Mouse (Mus musculus): ENCODE results near the gene Ube2u. TPM values are rescaled to one million over a fixed set of nuclear protein-coding genes. Genes with fewer than 3 reads are reported as not detected.
"Not testable (repeated sequence)": the region's sequence is repeated elsewhere in the genome, so short reads cannot be mapped to it uniquely, and the experiment has no call there.

The Ube2u gene
- total RNA-seq (2021), result under 1 TPM in 1 of 2 experiments, not detected in 1; 0.39 TPM
- long read RNA-seq, partial matches to known transcripts, result 0 of 1 reads
- long read RNA-seq, other reads (novel, unspliced or antisense), result 1 of 1 reads

DNA sequence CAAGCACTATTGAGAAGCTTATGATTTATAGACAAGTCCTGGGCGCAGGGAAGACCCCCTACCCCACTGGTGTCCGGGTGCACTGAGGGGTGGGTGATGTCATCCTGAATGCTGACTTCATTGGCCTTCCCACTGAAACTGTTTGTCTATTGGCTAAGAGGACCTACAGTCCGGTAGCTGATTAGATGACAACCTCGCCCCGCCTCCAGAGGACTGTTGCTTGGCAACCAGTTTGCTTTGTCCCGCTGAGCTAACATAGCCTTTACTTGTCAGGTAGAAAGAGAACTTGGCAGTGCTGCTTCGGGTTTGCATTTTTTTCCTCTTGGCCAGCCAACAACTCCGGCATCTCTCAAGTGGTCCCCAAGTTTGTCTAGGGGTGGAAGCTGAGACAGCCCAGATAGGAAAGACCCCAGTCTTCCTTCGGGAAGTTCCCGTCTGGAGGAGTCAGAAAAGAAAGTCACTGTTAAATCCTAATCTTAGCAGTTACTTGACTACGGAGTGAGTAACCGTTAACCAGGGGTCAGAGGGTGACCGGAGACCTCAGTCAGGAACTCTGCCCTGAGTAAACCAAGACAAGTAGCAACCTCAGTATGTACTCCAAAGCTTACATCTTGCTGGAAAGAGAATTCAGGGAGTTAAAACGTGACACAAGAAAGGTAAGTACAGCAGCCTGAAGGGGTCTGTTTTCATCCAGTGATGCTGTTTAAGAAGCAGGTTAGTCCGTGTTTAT lies at the start of gene Ube2u:
Gene Ube2u, plus strand, starts transcription at position 258 of the 730 bp plus-strand sequence.
- DNase-seq (ENCODE audit: low spot score in 2 of 2), result peak; percentile 33 to 41

DNA sequence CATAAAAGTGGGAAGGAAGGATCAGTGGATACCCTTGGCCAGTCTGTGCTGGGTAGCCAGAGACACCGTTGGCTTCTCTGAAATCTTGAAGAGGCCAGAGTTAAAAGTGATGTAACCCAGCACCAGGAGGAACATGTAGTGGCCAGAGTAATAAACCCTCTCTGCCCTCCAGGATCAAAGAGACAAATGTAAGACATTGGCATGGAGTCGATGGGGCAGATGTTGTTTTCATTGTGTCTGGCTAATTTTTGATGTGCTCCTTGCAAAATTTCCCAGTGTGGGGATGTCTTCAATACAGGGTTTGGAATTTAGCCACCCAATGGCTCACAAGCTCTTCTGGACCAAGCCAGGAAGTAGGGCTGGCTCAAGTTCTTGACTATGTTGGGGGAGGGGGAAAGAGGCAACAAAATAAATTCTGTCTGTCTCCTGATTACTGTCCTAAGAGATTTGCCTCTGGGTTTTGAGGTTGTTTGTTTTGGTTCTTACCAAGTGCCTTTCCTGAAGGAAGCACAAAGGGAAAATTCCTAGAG lies 49.2 kb upstream of the Ube2u start:
- no peak for DNase-seq (ENCODE audit: low spot score in 2 of 2)

DNA sequence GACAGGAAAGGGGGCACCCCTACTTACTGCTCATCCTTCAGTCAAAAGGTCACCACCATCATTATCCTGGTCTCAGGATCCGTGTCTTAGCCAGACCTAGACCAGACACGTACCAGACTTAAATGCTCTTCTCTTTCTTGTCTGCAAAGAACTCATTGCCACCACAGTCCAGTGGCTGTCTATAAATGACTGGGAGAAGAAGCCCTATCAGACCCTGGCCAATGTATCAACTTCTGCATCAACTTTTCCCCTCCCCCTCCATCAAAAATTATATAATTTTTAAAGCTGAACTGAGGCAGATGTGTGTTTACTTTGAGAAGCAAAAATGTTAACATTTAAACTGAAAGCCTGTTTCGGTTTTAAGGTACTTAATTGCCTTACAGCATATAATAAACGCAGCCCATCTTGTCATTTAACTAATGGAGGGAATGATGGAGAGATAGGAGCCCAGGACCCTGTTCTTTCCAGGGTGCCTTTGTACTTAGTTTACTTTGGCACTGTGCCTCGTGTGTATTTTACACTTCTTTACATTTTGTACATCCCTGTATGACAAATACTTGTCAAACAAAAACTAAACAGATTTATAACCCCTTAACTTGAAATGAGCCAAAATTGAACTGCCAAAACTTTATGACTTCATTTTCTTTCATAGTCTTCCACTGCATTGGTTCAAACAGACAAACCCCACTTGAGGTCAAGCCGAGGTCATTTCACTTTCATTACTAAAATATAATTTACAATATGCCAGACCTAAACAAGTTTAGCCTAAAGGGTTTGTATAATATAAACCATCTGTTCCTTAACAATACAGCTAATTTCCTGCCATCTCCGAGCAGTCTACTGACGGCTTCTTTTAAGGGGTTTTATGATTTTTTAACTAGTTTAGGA lies 43.1 kb upstream of the Ube2u start:
- DNase-seq (ENCODE audit: low spot score in 2 of 2), result no peak

DNA sequence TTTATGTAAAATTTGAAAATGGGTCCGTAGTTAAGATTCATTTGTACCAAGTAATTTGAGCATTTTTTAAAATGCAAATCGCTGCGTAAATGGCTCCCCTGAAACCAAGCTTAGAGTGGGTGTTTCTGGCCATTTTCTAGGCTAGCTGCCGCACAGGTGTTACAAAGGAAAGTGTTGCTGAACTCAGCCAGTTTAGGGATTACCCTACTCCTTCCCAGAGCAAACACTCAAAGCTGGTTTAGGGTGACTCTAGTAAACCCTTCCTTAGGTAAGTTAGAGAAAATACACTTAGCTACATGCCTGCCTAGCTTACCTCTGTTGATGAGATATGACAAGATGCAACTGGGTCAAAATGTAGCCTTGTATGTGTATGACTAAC lies 42.5 kb upstream of the Ube2u start:
- DNase-seq (ENCODE audit: low spot score in 2 of 2), result no peak

DNA sequence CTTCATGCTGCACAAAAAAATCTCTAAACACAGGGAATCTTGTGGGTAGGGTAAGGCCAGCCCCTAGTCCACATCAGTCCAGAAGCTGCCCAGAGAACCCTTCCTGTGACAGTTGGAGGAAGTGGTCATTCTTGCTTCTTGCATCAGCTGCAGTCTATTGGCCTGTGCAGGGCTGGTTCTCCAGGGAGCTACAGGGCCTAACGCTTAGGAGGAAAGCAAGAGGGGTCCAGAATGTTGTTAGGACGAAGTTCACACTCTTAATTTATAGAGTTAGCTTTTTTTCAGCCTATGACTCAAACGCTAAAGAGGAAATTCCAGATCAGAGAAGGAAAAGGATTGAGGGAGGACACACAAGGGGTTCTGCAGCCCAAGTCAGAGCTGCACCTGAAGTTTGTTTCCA lies 31.8 kb upstream of the Ube2u start:
- no peak for DNase-seq (ENCODE audit: low spot score in 2 of 2)

DNA sequence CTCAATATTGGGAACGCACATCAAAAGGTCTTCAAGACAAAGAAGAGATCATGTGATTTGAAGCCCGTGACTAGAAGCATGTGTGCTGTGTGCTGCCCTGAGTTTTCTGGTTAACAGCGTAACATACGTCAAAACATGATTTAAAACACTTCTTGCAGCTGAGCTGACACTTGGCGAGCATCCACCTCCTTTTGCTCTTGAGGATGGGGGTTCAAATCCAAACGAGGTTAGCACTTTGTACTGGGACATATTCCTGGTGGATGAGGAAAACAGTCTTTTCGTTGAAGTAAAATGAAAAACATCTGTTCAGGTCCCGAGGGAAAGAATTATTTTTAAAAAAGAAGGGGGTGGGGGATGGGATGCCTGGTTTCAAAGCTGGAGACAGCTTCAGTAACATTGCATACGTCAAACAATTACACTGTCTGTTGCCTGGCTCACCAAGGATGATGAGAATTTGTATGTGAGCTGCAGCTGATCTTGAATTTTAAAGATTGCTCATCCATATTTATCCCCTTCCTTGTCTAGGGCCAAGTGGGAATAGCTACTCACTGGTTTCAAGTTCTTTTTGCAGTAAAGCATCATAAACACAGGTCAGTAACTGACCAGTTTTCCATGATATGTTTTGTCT lies 16.0 kb upstream of the Ube2u start:
- DNase-seq (ENCODE audit: low spot score in 2 of 2), result no peak

DNA sequence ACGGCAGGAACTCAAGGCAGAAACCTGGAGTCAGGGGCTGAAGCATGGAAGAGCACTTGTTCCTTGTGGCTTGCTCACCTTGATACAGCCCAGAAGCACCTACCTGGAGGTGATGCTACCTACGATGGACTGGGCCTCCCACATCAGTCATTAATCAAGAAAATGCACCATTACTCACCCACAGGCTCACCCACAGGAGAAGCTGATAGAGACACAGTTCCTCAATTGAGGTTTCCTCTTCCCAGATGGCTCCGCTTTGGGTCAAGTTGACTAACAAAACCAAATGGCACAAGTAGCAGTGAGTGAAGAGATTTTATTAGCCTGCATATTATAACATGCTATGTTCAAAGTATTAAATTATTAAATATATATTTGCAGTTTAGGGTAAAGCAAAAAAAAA lies 9.8 kb downstream of the Ube2u start:
- no peak for DNase-seq (ENCODE audit: low spot score in 2 of 2)

DNA sequence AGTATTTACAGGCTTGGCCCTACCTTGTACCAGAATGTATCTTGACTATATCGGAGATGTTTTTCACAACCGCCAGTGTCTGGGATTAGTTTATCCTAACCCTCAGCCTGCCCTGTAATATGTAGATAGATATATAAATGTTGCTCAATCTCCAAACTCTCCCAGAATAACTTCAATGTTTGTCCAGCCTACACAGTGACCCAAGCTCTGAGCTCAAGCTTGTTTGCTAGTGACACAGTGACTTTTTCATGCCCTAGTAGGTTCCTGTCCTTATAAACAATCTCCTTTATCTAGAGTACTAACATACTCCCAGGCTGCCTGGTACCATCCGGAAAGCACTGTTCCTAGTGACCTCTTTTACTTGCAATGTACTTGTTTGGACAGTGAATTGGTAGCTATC lies 16.5 kb downstream of the Ube2u start:
- no peak for DNase-seq (ENCODE audit: low spot score in 2 of 2)

DNA sequence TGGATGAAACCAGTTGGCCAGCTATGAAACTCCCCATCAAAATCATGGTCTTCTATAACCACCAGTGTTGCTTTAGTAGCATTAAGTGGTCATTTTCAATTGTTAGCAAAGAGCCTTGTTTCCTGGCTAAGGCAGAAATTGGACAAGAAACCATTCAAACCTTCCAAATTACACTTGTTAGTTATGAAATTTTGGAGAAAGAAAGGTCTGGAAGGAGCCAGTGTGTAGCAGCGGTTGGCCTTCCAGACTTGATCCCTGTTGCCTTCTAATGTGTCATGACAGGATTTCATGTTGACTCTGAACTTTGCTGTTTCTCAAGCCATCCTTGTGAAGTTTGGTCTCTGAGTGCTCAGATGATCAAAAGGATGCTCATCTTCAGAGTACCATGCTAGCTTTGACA lies 17.9 kb downstream of the Ube2u start:
- no peak for DNase-seq (ENCODE audit: low spot score in 2 of 2)

DNA sequence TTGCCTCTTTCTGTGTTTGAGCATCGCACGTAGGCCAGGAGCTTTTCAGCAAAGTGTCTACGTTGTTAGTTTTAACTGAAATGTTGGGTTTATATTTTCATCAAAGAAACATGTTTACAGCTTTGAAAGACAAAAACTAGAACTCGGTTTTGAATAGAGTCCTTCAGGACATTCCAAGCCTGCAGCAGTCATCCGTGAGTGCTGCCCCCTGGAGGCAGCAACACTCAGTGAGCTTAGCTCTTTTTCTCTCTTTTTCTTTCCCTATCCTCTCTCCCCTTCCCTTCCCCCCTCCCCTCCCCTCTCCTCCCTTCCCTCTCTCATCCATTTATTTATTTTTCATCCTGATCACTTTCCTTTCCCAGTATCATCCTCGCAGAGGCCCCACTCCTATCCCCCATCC lies 19.5 kb downstream of the Ube2u start:
- DNase-seq (ENCODE audit: low spot score in 2 of 2), result peak; percentile 9 to 13

DNA sequence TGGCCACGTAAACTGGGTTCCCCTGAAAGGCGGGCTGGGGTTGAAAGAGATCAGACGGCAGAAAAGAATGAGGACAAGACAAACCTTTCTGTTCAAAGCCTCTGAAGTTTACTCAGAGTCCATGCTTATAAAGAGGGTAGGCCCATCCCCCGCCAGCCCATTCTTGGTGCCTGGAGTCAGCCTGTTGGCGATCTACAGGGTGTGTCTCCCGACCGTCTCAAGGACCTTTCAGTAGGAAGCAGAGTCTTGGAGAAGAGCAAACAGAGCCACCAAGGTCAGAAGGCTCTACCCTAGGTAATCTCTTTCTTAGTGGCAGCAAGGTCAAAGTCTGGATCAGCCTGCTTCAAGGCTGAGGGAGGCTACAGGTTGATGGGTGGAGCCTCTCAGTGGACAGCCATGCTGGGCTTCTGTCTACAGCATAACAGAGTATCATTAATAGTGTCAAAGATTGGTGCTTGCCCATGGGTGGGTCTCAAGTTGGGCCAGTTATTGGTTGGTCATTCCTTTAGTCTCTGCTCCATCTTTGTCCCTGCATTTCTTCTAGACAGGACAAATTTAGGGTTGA lies 20.5 kb downstream of the Ube2u start:
- DNase-seq (ENCODE audit: low spot score in 2 of 2), result not testable (repeated sequence)

DNA sequence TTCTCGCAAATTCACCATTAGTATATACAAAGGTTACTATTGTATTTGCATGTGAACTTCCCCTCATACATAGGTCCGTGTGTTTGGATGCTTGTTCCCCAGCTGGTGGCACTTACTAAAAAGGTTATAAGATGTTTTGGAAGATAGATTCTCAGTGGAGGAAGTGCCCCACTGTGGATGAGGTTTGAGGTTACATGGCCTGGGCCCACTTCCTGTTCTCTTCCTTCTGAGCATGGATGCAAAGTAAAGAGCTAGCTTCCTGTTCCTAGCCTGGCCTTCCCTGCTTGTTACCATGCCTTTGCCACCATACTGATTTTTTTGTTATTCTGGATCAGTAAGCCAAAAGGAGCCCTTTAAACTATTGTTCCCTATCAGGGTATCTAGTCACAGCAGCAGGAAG lies 24.7 kb downstream of the Ube2u start:
- no peak for DNase-seq (ENCODE audit: low spot score in 2 of 2)

DNA sequence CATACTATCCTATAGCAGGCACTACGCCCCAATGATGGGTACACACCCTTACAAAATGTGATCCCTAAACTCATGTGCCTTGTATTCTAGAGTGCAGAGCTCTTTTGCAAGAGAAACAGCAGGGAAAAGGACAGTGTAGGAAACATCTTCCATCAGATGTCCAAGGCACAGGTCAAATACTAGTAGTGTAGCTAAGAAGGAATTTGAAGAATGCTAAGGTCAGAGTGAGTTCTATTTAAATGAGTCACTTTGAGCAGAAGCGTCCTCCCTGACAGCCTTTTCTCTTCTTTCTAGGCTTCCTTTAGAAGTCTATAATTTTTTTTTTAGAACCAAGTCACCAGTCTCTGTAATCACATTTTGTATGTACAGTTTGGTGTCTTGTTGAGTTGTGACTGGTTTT lies 39.0 kb downstream of the Ube2u start:
- no peak for DNase-seq (ENCODE audit: low spot score in 2 of 2)

DNA sequence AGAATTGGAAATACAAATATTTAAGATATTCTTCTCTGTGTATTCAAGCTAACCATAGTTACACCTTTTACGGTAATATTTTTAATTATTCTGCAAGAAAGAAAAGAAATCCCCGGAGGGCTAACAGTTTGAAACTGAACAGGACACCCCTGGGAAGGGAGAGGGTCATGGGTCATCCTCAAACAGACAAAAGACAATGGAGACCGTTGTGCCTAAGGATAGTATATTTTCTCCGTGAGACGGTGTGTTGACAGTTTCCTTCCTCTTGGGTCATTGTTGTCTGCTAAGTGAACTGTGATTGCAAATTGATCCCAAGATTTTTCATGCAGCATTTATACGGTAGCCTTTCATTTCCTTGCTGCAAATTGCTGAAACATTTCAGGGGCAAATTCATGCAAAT lies 43.9 kb downstream of the Ube2u start:
- DNase-seq (ENCODE audit: low spot score in 2 of 2), result no peak

DNA sequence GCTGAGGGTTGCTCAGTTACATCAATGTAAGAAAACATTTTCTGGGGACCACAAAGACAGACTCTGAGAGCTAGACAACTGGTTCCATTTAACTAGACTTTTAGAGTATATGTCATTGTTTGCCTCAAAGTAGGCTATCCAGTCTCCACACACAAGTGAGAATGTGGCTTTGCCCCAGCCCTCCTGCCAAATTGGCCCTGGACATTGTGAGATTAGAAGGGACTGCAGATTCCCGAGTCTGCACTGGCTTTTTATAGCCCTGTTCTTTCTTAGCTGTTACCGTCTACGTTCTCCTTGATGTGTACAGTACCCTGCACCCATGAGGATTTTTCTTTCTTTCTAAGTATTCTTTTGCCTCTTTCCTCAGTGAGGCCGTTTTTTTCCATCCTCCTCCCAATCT lies 46.1 kb downstream of the Ube2u start:
- no peak for DNase-seq (ENCODE audit: low spot score in 2 of 2)

DNA sequence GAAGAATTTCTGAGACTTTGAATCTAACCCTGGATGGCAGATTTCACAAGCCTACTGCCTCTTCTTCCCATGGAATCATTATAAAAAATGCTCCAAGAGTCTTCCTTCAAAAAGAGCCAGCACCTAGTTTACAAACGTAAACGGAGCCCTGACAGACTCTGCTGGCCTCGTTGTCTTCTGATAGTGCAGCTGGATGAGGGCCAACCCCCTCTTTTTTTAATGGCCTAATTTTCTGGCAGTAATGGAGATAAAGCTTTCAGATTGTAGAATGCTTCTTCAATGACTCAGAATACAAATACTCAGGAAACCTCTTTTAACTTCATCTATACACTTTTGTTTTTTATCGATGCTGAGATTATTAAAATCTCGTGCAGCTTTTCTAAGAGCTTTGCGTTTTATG lies 47.6 kb downstream of the Ube2u start:
- DNase-seq (ENCODE audit: low spot score in 2 of 2), result no peak

DNA sequence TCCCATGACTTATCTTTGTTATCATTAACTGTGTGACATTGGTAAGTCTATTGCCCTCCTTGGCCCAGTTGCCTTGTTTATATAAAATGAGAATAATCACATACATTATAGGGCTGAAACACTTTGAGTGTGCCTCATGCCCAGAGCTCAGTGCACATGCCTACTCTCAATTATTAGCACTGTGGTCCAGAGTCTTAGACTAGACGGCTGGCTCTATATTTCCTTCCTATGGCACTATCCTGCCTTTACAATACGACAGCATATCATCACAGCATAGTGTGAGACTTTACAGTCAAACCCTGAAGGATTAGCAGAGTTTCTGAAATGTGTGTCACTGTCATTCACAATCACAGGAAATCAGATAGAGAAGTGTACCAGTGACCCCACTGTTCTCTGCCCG lies 48.4 kb downstream of the Ube2u start:
- no peak for DNase-seq (ENCODE audit: low spot score in 2 of 2)

DNA sequence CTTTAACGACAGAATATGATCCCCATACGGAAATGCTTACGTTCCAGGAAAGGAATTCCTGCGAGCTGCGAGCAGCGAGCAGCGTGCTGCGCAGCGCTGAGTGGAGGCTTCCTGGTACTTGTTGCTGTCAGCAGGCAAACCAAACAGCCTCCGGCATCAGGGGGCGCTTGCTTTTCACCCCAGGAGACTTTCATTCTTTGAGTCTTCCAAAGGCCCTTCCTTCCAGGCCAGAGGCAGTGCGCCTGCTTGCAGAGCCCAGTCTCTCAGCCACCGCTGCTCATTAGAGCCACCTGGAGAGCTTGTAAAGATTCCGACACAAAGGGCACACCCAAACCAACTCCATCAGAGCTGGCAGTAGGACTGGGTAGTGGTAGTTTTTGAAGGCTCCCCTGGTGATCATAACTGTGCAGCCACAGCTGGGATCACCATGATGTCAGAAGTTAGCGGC lies 48.9 kb downstream of the Ube2u start:
- peak; percentile 11 to 13 for DNase-seq (ENCODE audit: low spot score in 2 of 2)

DNA sequence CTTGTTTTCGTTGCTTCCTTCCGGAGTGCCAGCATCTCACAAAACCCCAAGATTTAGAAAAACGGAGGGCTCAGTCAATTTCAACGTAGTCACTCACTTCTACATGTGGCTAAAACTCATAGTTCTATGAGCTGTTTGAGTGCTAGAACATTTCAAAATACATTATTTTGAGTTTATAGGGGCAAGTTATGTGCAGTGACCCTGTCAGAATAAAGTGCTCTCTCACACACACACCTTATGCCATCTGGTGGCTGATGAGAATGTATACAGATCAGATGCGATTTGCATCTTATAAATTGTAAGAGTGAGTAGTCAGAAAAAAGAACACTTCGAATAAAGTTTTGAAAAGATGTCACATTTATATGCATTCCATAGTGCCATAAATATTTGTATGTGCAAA lies 55.0 kb downstream of the Ube2u start:
- no peak for DNase-seq (ENCODE audit: low spot score in 2 of 2)

DNA sequence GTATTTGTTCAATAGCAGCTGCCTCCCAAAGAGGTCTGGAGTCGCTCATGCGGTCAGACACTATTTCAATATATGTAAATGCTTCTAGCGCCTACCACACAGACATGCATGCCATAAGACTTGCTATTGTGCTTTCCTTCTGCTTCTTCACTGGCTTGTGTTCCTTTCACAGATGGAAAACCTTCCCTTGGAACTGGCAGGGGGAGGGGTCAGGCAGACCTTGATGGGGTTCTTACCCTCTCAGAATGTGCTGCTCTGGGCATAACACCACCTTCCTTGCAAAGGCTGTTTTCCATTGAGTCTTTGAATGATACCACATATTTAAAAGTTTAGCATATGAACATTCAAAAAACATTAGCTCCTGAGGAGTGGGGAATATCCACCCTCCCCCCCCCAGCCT lies 56.3 kb downstream of the Ube2u start:
- DNase-seq (ENCODE audit: low spot score in 2 of 2), result no peak

DNA sequence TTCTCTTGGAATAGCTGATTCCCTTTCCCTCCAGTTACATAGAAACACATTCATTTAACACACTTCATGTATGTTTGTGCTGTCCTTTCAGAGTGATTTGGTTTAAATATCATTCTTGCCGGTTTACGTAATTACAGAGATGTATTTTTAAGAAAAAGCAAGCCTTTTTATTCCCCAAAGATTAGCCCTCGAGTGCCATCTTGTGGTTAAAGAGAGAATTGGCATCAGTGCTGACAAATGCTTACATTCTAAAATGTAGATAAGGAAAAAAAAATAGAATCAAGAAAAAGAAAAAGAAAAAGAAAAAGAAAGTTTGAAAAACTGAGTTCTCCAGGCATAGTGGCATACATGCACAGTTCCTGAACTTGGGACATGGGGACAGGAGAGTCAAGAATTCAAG lies 59.2 kb downstream of the Ube2u start:
- DNase-seq (ENCODE audit: low spot score in 2 of 2), result peak; percentile 22 to 46
